Mouse (Mus musculus): Measurements from ENCODE around the gene Khdrbs2. TPM values are rescaled to one million over a fixed set of nuclear protein-coding genes. Genes with fewer than 3 reads are reported as not detected.
"Not testable (repeated sequence)": the region's sequence is repeated elsewhere in the genome, so short reads cannot be mapped to it uniquely, and the experiment has no call there.

Khdrbs2 gene
- polyA plus RNA-seq, 1 experiment from 2014 or later, result 10.8 TPM

GRCm38 (mm10) chr1:32471502-32472214, 299.1 kb downstream of the Khdrbs2 start:
- WGBS, result 89% methylated on average over 11 of the region's 11 CpGs
- Histone ChIP-seq H3K4me1 (no peaks in the 10 kb centered on the region), H3K27ac (no peak overlapping the region), H3K9ac (no peak overlapping the region), H3K9me3 (no peaks in the 10 kb centered on the region), H3K4me2 (replicated peaks) (no peak overlapping the region), H3K27me3 (no peaks in the 10 kb centered on the region), H3K4me3 (no peak overlapping the region), H3K36me3 (no peaks in the 10 kb centered on the region)
- no peak for ATAC-seq (ENCODE audit: insufficient number of reproducible peaks, insufficient read depth, low FRiP score, low TSS enrichment)

GRCm38 (mm10) chr1:32487944-32488343, 315.4 kb downstream of the Khdrbs2 start:
- Histone ChIP-seq H3K27me3 (no peaks in the 10 kb centered on the region), H3K36me3 (no peaks in the 10 kb centered on the region), H3K9ac (no peak overlapping the region), H3K9me3 (no peaks in the 10 kb centered on the region), H3K4me1 (no peaks in the 10 kb centered on the region), H3K4me2 (replicated peaks) (no peak overlapping the region), H3K27ac (no peak overlapping the region), H3K4me3 (no peak overlapping the region)
- WGBS, result 71% methylated on average over 2 of the region's 2 CpGs
- no peak for ATAC-seq (ENCODE audit: insufficient number of reproducible peaks, insufficient read depth, low FRiP score, low TSS enrichment)

GRCm38 (mm10) chr1:32503381-32503780, 330.9 kb downstream of the Khdrbs2 start:
- Histone ChIP-seq H3K4me2 (replicated peaks) (no peak overlapping the region), H3K9ac (no peak overlapping the region)
- 90% methylated on average over 6 of the region's 6 CpGs for WGBS

GRCm38 (mm10) chr1:32547194-32547593, 374.7 kb downstream of the Khdrbs2 start, which contains the start of gene Gm5415:
Gene Gm5415 (minus strand): TSS chr1:32547294.
- not testable (repeated sequence) for H3K9ac ChIP-seq; H3K27me3 ChIP-seq; H3K9me3 ChIP-seq; H3K4me1 ChIP-seq; ATAC-seq (ENCODE audit: insufficient number of reproducible peaks, insufficient read depth, low FRiP score, low TSS enrichment); H3K36me3 ChIP-seq; H3K27ac ChIP-seq; H3K4me3 ChIP-seq; H3K4me2 ChIP-seq (replicated peaks)
- 79% methylated on average over 2 of the region's 7 CpGs for WGBS

More at GRCm38 (mm10) chr1:32503381-32503780, 330.9 kb downstream of the Khdrbs2 start:
- no peaks in the 10 kb centered on the region for H3K27me3 ChIP-seq
- H3K4me1 ChIP-seq, result no peaks in the 10 kb centered on the region
- H3K9me3 ChIP-seq, result no peaks in the 10 kb centered on the region
- no peak overlapping the region for H3K4me3 ChIP-seq
- H3K27ac ChIP-seq, result no peak overlapping the region
- no peaks in the 10 kb centered on the region for H3K36me3 ChIP-seq
- ATAC-seq (ENCODE audit: insufficient number of reproducible peaks, insufficient read depth, low FRiP score, low TSS enrichment), result no peak

GRCm38 (mm10) chr1:32553459-32553858, 380.9 kb downstream of the Khdrbs2 start:
- WGBS, result 89% methylated on average over 3 of the region's 3 CpGs
- no peak overlapping the region for H3K4me2 ChIP-seq (replicated peaks)
- H3K9me3 ChIP-seq, result no peaks in the 10 kb centered on the region
- no peak for ATAC-seq (ENCODE audit: insufficient number of reproducible peaks, insufficient read depth, low FRiP score, low TSS enrichment)
- no peak overlapping the region for H3K9ac ChIP-seq
- H3K4me1 ChIP-seq, result no peaks in the 10 kb centered on the region
- no peak overlapping the region for H3K27ac ChIP-seq
- H3K27me3 ChIP-seq, result no peaks in the 10 kb centered on the region
- no peak overlapping the region for H3K4me3 ChIP-seq
- no peaks in the 10 kb centered on the region for H3K36me3 ChIP-seq

- ATAC-seq (ENCODE audit: insufficient number of reproducible peaks, insufficient read depth, low FRiP score, low TSS enrichment), result no peak
- no peaks in the 10 kb centered on the region for H3K4me1 ChIP-seq
- H3K36me3 ChIP-seq, result no peaks in the 10 kb centered on the region
- H3K9ac ChIP-seq, result no peak overlapping the region
- no peak overlapping the region for H3K4me3 ChIP-seq
- no peaks in the 10 kb centered on the region for H3K27me3 ChIP-seq
- no peaks in the 10 kb centered on the region for H3K9me3 ChIP-seq
- H3K4me2 ChIP-seq (replicated peaks), result no peak overlapping the region
- H3K27ac ChIP-seq, result no peak overlapping the region
- WGBS, result 66% methylated on average over 4 of the region's 4 CpGs
Measured at GRCm38 (mm10) chr1:32553925-32554324, 381.4 kb downstream of the Khdrbs2 start.

- Histone ChIP-seq H3K27me3 (no peaks in the 10 kb centered on the region), H3K4me1 (no peaks in the 10 kb centered on the region), H3K4me2 (replicated peaks) (no peak overlapping the region), H3K9me3 (no peaks in the 10 kb centered on the region), H3K27ac (no peak overlapping the region), H3K9ac (no peak overlapping the region), H3K36me3 (no peaks in the 10 kb centered on the region), H3K4me3 (no peak overlapping the region)
- 88% methylated on average over 2 of the region's 2 CpGs for WGBS
- ATAC-seq (ENCODE audit: insufficient number of reproducible peaks, insufficient read depth, low FRiP score, low TSS enrichment), result no peak
Measured at GRCm38 (mm10) chr1:32568901-32569300, 396.4 kb downstream of the Khdrbs2 start.

- no peaks in the 10 kb centered on the region for H3K27me3 ChIP-seq
- no peaks in the 10 kb centered on the region for H3K9me3 ChIP-seq
- no peak overlapping the region for H3K4me3 ChIP-seq
- no peak overlapping the region for H3K27ac ChIP-seq
- no peaks in the 10 kb centered on the region for H3K36me3 ChIP-seq
- no peak overlapping the region for H3K9ac ChIP-seq
- ATAC-seq (ENCODE audit: insufficient number of reproducible peaks, insufficient read depth, low FRiP score, low TSS enrichment), result no peak
- no peaks in the 10 kb centered on the region for H3K4me1 ChIP-seq
- no peak overlapping the region for H3K4me2 ChIP-seq (replicated peaks)
- 86% methylated on average over 1 of the region's 1 CpGs for WGBS
Measured at GRCm38 (mm10) chr1:32626060-32626459, 453.5 kb downstream of the Khdrbs2 start.

GRCm38 (mm10) chr1:32632415-32633354, 460.2 kb downstream of the Khdrbs2 start:
- no peaks in the 10 kb centered on the region for H3K9me3 ChIP-seq
- 79% methylated on average over 5 of the region's 5 CpGs for WGBS
- no peak for ATAC-seq (ENCODE audit: insufficient number of reproducible peaks, insufficient read depth, low FRiP score, low TSS enrichment)

GRCm38 (mm10) chr1:32633404-32633803, 460.9 kb downstream of the Khdrbs2 start:
- 91% methylated on average over 4 of the region's 4 CpGs for WGBS
- no peaks in the 10 kb centered on the region for H3K9me3 ChIP-seq
- no peaks in the 10 kb centered on the region for H3K36me3 ChIP-seq
- no peaks in the 10 kb centered on the region for H3K27me3 ChIP-seq
- H3K4me3 ChIP-seq, result no peak overlapping the region
- no peak overlapping the region for H3K27ac ChIP-seq
- ATAC-seq (ENCODE audit: insufficient number of reproducible peaks, insufficient read depth, low FRiP score, low TSS enrichment), result no peak
- no peak overlapping the region for H3K9ac ChIP-seq
- H3K4me1 ChIP-seq, result no peaks in the 10 kb centered on the region
- no peak overlapping the region for H3K4me2 ChIP-seq (replicated peaks)

More at GRCm38 (mm10) chr1:32632415-32633354, 460.2 kb downstream of the Khdrbs2 start:
- no peak overlapping the region for H3K9ac ChIP-seq
- no peak overlapping the region for H3K27ac ChIP-seq
- no peak overlapping the region for H3K4me3 ChIP-seq
- H3K4me2 ChIP-seq (replicated peaks), result no peak overlapping the region
- no peaks in the 10 kb centered on the region for H3K36me3 ChIP-seq
- H3K27me3 ChIP-seq, result no peaks in the 10 kb centered on the region
- no peaks in the 10 kb centered on the region for H3K4me1 ChIP-seq

GRCm38 (mm10) chr1:32639118-32639517, 466.6 kb downstream of the Khdrbs2 start:
- H3K4me1 ChIP-seq, result no peaks in the 10 kb centered on the region
- WGBS, result 85% methylated on average over 5 of the region's 5 CpGs
- no peak overlapping the region for H3K4me2 ChIP-seq (replicated peaks)
- H3K36me3 ChIP-seq, result no peaks in the 10 kb centered on the region
- H3K4me3 ChIP-seq, result no peak overlapping the region
- no peak overlapping the region for H3K27ac ChIP-seq
- H3K9ac ChIP-seq, result no peak overlapping the region
- ATAC-seq (ENCODE audit: insufficient number of reproducible peaks, insufficient read depth, low FRiP score, low TSS enrichment), result no peak
- no peaks in the 10 kb centered on the region for H3K9me3 ChIP-seq
- no peaks in the 10 kb centered on the region for H3K27me3 ChIP-seq

All from embryonic facial prominence, embryonic 12.5 days (tissue).